Mouse (Mus musculus): Measurements from ENCODE around the gene Vma21-ps. TPM values are rescaled to one million over a fixed set of nuclear protein-coding genes. Genes with fewer than 3 reads are reported as not detected.

Gene Vma21-ps
- polyA plus RNA-seq (2017; shearing (Covaris generic)) = not detected

DNA sequence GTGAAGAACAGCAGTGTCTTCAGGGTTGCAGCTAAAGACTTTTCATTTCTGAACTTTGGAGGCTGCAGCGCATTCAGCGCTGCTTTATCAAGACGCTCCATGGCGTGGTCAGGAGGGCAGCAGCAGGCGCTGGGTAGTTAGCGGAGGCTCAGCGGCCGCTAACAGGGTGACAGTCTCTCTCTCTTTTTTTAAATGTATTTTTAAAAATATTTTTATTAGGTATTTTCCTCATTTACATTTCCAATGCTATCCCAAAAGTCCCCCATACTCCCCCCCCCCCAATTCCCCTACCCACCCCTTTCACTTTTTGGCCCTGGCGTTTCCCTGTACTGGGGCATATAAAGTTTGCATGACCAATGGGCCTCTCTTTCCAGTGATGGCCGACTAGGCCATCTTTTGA is at the start of gene Vma21-ps:
Vma21-ps (minus strand) TSS at position 101 of the 400 bp plus-strand sequence.

Other genes starting within 250 kb of the Vma21-ps start
- gene Smc2, start 58.0 kb downstream of the Vma21-ps start, polyA plus RNA-seq (2017; shearing (Covaris generic)) = 10 to 100 TPM; 57.7 to 60.9 TPM
- under 1 TPM in 1 of 2 experiments, not detected in 1; 0.12 TPM for gene Toporsl, start 99.0 kb upstream of the Vma21-ps start, polyA plus RNA-seq (2017; shearing (Covaris generic))

Data from activated CD4-positive, CD25-positive, alpha-beta regulatory T cell (primary cell).